Mouse (Mus musculus) pancreas, adult 10 weeks (tissue): ENCODE data around the gene Micall1. TPM values are rescaled to one million over a fixed set of nuclear protein-coding genes. Genes with fewer than 3 reads are reported as not detected.

Experiments used
- polyA plus RNA-seq: library from polyadenylated mRNA; stranded (reverse); fragments of 350-450 nt; fragmentation: Illumina TruSeq; extraction: RNeasy Lipid Tissue Mini Kit (QIAGEN cat#74804); gene quantifications from one replicate; pipeline ENCODE4 v1.2.3, GENCODE M21; 2015; ENCODE audit warnings: low read depth, low replicate concordance; ENCODE audit not compliant: insufficient read depth

Gene Micall1
- polyA plus RNA-seq = 10.6 TPM

DNA sequence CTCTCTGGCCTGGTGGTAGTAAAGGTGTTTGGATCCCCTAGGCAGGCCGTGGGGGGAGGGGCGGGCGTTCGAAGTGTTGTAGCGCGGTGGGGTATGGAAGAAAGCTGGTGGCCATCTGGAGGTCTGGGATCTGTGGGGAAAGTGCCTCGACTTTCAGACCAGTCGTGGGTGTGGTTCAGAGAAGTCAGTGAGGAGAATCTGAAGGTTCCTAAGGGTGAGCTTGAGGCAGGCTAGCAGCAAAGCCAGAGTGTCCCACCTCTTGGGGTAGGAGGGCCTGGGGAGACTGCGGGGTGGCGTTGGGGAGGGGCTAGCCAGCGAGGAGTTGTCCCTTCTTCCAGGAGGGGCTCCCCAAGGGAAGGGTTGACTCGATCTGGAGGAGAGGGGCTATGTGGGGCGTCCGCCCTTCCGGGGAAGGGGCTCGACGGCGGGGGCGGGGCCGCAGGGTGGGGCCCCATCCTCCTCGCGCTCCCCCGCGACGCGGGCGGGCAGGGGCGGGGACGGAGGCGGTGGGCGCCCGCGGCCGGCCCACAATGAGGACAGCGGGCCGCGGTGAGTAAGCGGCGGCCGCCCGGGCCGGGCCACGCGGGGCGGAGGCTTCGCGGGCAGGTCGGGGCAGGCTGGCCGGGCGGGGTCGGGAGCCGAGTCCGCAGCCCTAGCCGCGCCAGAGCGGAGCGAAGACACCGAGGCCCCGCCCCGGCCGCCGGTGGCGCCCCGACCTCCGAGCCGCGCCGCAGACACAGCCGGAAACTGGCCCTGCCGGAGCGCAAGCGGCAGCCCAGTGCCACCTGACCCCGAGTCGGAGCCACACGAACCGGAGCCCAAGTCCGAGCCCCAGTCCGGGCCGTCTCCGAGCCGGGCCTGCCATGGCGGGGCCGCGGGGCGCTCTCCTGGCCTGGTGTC lies at the start of gene Micall1:
TSS of gene Micall1 (plus strand) at position 478 of the 900 bp plus-strand sequence.

DNA sequence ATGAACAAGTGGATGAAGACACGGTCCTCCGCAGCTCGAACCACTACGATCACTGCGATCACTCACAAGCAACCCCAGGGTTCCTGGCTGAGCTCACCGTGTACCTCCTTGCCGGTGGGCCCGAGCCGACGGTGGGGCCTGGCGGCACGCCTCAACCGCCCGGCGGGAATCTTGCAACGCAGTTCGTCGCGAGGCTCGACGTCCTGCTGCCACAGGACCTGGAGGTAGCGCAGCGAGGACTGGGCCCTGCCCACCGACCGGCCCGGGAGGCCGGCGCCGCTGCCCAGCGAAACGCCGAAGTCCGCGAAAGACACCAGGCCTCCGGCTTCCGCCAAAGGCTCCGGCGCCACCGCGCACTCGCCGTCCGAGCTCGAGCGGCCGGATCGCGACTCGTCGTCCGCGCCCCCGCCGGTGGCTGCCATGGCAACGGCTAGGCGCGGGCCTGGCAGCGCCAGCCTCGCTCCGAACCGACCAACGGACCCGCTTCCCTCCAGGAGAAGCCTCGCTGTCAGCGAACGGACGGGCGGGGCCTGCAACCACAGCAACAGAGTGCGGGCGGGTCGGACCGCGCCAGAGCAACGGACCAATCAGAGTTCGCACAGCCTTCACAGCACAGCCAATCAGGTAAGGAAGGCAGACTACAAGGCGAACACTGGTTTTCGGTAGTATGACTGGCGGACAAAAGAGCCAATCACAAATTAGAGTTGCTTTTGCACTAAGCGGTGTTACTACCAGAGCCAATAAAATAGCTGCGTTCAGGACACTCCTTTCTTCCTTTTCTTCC lies 46.1 kb upstream of the Micall1 start, which contains the start of gene Ankrd54:
TSS of gene Ankrd54 (minus strand) at position 518 of the 784 bp plus-strand sequence.

GRCm38 (mm10) chr15:79074913-79075532 lies 33.7 kb upstream of the Micall1 start, which contains the start of gene Eif3l:
Eif3l (plus strand) TSS chr15:79075179.

DNA sequence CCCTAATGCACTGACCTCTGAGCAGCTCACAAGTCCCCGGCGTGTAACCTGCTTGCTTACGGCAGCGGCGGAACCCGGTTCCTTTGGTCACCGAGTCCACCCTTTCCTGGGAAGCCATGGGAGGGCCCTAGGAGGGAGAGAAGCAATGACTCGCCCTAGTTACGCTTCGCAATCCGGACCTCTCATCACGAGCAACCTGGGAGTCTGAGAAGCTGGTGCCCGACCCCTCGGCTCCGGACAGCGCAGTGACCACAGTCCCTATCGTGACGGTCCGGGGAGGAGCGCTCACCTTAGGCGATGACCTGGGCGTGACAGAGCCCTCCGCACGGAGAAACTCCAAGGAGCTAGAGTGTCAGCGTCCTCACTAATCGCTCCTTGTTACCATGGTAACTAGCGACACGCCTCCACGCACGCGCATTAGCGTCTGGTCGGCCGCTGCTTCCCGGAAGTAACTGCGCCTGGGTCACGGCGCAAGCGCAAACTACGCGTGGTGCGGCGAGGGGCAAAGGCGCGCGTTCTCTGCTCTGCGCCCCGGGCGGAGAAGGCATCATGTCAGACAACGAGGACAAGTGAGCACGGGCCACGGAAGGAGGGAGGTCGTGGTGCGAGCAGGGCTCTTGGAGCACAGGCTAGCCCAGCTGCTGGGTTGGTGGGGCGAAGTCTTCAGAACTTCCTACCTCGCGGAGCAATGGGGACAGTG lies 32.3 kb downstream of the Micall1 start, which contains the start of the genes Polr2f and 1700088E04Rik:
TSS of gene Polr2f (plus strand) at position 144 of the 700 bp plus-strand sequence.
TSS of gene 1700088E04Rik (minus strand) at position 388 of the 700 bp plus-strand sequence.

DNA sequence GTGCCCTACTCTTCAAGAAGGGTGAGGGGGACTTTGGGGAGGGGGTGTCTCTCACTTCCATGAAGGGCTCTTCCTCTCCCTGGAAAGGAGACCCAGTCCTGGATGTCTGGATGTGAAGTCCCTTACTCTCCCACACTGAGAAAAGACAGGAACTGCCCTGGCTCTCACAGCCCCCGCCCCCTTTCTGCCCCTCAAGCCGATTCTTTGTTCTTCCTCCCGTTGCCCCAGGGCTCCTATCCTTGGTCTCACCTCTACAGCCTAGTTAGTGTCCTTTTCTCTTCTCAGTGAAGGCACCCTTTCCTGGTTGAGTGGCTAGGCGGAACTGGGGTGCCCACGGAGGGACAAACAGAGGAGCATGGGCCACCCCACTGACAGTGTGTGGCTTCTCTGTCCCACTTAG lies 56.4 kb downstream of the Micall1 start, which contains the start of gene Sox10:
TSS of gene Sox10 (minus strand) at position 101 of the 400 bp plus-strand sequence.

Other genes starting within 250 kb of the Micall1 start
- gene Gga1, start 231.7 kb upstream of the Micall1 start, polyA plus RNA-seq = 14.9 TPM
- gene Gm49510, start 209.2 kb upstream of the Micall1 start, polyA plus RNA-seq = not detected
- 4.2 TPM for gene Sh3bp1, start 209.1 kb upstream of the Micall1 start, polyA plus RNA-seq
- gene Pdxp, start 195.0 kb upstream of the Micall1 start, polyA plus RNA-seq = 0.81 TPM
- gene Lgals1, start 182.2 kb upstream of the Micall1 start, polyA plus RNA-seq = 163 TPM
- 14.1 TPM for gene Nol12, start 174.0 kb upstream of the Micall1 start, polyA plus RNA-seq
- gene Triobp, start 161.2 kb upstream of the Micall1 start, polyA plus RNA-seq = 12.3 TPM
- gene H1f0, start 80.4 kb upstream of the Micall1 start, polyA plus RNA-seq = 47.5 TPM
- 1.4 TPM for gene Galr3, start 67.0 kb upstream of the Micall1 start, polyA plus RNA-seq
- gene Ankrd54, start 46.0 kb upstream of the Micall1 start, polyA plus RNA-seq = 9.9 TPM
- 26.9 TPM for gene Eif3l, start 33.7 kb upstream of the Micall1 start, polyA plus RNA-seq
- gene Polr2f, start 32.1 kb downstream of the Micall1 start, polyA plus RNA-seq = 30.2 TPM
- 5.4 TPM for gene 1700088E04Rik, start 32.4 kb downstream of the Micall1 start, polyA plus RNA-seq
- gene Sox10, start 56.3 kb downstream of the Micall1 start, polyA plus RNA-seq = 1.2 TPM
- gene Pick1, start 120.3 kb downstream of the Micall1 start, polyA plus RNA-seq = 31.6 TPM
- gene Gm49486, start 120.5 kb downstream of the Micall1 start, polyA plus RNA-seq = 1.4 TPM
- gene Slc16a8, start 145.9 kb downstream of the Micall1 start, polyA plus RNA-seq = not detected
- gene Baiap2l2, start 176.6 kb downstream of the Micall1 start, polyA plus RNA-seq = 0.39 TPM
- gene Pla2g6, start 219.5 kb downstream of the Micall1 start, polyA plus RNA-seq = 4.8 TPM
- gene Maff, start 237.7 kb downstream of the Micall1 start, polyA plus RNA-seq = 1.6 TPM